Mouse (Mus musculus) mouse embryonic stem cell (cell line): ENCODE measurements around the gene Scamp2.

Experiments used
- in situ Hi-C, 2 experiments: fragments of 300-500 bp; cut with MboI; formaldehyde crosslinking; loops; 1 replicate in 1 of 2; 3 replicates in 1 of 2; pipeline ENCODE4 v1.14.3; 2019 to 2020; ENCODE audit warnings: low sequenced_read_pairs in 2 of 2, low pct_unique_long_range_greater_than_20kb in 1 of 2, mixed read lengths in 1 of 2; ENCODE audit not compliant: unreplicated experiment in 1 of 2

Gene Scamp2

DNA sequence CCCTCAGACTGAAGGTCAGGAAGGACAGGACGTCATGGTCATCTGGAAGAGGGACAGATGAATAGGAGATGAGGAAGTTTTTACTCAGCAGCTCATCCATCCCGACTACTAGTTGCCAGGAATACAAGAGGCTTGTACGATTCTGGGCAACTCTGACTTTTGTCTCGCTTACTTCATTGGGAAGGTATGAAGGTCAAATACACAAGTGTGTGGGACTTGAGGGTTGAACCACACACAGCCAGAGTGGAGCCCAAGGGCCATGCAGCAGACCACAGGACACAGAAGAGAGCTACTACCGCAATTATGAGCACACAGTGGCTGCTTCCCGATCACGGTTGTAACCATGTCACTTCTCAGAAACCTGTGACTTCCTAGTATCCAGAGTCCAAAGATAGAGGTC lies 51.8 kb downstream of the Scamp2 start:
- in situ Hi-C loops = no loop called here

- in situ Hi-C loops = no loop called here
Measured at GRCm38 (mm10) chr9:57613975-57614374, 53.2 kb downstream of the Scamp2 start.

- in situ Hi-C loops = no loop called here
Measured at GRCm38 (mm10) chr9:57614786-57615185, 54.0 kb downstream of the Scamp2 start.

DNA sequence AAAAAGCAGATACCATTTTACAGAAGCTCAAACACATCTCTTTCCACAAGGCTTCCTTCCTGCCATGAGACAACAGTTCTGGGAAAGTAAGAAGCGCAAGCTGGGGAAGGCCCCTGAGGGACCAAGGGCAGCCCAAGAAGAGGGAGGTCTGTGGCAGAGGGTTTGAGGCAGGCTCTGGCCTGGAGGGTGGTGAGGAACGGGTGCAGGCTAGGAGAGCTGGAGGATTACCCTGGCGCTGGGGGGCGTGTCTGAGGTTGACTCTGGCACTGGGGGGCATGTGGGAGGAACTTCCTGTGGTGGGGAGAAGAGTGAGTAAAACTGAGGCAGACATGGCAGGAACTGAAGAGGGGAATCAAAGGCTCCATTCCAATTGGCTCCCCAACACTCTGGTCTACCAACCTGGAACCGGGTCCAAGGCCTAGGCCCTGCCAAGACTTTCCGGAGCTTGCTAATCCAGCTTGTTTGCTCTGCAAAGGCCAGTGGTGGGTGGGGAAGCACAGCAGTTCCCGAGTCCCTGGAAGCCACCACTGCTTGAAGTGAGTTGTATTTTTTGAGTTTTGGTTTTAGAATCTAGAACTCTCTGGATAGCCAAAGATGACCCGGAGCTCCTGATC lies 56.9 kb downstream of the Scamp2 start:
- in situ Hi-C loops = no loop called here

- in situ Hi-C loops = no loop called here
Measured at GRCm38 (mm10) chr9:57618854-57619253, 58.1 kb downstream of the Scamp2 start.

DNA sequence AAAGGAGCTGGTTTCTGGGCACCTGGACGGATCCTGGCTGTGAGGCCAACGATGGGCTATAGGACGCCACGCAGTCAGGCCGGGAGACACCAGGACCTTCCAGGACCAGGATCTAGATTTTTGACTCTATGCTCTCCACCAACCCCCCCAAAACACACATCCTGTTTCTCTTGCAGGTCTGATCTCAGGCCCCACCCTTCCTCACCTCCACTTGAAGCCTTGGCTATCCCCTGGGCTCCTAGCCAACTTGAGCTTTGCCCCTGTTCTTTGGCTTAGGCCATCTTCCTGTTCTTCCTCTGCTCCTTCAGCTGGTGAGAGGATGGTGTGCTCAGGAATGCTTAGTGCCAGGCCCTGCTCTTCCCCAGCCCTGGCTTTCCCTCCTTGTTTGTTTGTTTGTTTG lies 59.9 kb downstream of the Scamp2 start, which contains the start of gene Lman1l:
Gene Lman1l (minus strand): TSS at position 101 of the 400 bp plus-strand sequence.
- in situ Hi-C loops = no loop called here

DNA sequence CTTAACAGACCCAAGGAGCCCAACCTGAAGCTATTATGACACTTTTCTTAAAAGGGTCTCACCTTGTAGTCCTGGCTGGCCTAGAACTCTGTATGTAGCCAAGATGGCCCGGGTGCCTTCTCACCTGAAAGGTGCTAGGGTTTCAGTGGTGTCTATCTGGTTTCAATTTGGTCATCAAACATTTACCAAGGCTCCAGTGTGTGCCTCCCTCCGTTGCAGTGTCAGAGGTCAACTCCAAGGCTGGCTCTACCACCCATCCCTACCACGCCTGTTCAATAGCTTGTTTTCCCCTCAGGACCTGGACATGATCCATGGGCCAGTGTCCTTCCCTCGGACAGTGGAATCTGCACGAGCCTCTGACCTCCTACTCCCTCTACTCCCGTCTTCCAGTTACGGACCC lies 63.6 kb downstream of the Scamp2 start:
- in situ Hi-C loops = no loop called here

DNA sequence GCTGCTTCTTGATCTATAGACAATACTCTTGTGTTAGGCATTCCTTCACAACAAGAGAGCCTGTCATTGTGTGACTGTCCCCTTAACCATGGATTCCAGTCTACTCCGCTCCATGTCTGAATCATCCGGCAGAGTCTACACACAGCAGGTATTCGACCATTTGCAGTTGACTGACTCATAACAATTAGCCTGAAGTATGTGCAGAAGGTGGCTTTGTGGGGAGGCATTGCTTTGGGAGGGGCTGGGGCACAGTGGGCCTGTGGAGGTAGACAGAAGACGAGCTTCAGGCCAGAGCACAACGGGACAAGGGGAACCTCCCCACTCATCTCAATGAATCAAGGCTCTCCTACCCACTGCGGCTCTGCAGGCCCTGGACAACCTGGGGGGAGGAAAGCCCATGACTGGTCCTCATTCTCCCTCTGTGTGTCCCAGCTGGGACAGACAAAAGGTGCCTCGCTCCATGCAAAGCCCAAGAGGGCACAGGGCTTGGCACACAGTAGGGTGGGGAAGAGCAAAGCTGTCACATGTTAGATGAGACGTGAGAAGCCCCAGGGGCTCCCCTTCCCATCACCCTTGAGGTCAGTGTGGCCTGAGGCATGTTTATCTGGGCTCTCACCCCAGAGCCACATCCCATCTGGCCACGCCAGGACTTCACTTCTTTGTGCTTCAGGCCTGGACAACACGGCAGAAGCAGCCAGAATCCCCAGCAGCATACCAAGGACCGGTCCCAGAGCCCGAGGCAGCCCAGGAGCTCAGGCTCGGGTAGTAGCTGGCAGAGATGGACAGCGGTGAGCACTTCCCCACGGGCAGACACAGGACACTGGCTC lies 65.1 kb downstream of the Scamp2 start:
- in situ Hi-C loops = no loop called here

DNA sequence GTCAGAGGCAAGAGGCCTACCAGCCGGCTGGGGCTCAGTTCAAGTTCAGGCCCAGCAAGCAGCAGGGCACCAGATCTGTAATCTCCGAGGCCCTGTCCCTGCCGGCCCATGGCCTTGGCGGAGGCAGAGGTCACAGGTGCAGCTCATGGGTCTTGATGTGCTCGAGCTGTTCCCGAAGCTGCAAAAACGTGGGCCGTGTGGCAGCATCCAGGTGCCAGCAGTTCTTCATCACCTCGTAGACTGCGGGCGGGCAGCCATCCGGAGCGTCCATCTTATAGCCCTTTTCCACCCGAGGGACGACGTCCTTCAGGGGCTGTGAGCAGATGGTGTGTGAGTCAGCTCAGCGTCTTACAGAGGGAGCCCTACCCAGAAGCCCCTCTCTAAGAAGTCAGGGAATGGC lies 66.4 kb downstream of the Scamp2 start:
- in situ Hi-C loops = no loop called here

DNA sequence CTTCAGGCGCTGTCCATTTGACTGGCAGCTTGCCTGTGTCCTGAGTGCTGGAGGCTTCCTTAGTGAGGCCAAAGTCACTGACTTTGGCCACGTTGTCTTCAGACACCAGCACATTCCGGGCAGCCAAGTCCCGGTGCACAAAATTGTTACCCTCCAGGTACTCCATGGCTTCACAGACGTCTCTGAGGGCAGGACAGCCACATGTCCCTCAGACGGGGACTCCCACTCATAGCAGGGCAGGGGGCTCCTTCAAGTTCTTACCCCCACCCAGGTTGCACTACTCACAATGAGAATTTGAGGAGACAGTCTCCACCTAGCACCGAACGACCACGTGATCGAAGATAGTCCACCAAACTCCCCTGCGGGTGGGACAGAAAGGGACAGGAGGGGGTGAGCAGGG lies 67.1 kb downstream of the Scamp2 start:
- in situ Hi-C loops = no loop called here

GRCm38 (mm10) chr9:57628717-57629116 lies 68.0 kb downstream of the Scamp2 start:
- in situ Hi-C loops = no loop called here

DNA sequence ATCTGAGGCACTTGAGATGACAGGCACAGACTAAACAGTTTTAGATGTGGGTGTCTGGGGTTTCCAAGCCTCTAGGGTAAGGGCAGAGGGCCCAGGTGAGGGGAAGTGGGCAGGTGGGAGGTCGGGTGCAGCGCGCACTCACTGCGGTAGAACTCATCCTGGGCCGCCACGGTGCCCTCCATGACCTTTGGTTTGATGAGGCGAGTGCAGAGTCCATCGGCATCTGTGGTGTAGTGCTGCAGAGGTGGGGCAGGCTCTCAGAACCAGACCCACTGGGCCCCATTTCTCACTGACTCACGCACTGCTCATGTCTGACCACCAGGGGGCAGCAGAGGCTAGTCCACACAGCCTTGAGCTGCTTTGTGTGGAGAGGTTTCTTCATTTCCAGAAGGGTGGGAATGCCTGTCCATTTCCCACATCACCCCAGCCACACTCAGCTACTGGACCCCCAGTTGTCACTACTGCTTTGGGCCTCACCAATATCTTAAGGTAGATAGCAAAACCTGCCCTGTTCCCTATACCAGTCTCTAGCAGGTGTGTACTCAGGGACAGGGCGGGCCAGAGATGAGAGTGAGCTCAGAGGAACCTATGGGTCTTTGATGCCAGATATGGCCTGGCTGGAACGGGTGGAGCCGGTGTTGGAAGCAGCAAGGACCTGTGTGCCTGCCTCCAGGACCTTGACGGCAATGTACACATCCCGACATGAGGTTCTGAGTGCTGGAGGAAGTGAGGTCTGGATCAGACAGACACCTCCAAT lies 68.6 kb downstream of the Scamp2 start:
- in situ Hi-C loops = no loop called here

DNA sequence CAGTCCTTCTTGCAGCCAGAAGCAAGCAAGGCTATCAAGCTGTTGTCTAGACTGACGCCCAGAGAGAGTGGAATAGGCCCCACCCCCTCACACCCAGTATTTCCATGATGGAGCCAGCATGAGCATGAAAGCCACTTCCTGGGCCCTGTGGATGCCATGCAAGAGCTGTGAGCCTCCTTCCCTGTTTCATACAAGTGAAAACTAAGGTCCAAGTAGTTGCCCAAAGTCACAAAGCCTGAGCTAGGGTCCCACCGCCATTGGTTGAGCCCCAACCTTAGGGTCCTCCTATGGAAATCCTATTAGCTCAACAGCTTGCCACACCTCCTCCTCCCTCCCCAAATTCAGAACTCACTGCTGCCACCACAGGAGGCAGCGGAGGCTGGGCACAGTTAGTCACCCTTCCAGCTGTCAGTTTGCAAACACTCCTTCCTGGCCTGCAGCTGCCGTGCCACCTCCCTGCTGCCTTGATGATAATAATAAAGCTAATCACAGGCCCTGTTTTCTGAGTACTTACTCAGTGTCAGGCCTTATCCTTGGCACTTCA lies 72.8 kb downstream of the Scamp2 start:
- in situ Hi-C loops = no loop called here

DNA sequence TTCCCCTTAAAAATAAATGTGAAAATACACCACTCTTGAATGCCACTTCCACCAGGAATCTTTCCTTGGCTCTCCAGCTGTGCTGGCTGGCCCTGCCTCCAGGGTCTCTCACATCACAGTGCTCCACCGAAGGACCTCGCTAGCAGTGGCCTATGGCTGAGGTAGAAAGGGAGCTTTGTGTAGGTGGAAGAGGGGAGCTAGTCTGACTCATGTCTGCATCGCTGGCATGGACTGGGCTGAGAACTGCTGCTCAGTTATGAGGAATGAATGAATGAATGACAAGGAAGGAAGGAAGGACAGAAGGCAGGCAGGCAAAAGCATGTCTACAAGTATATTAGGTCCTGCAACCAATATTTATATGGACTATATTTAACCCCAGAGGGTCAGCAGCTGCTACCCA lies 76.5 kb downstream of the Scamp2 start:
- in situ Hi-C loops = no loop called here

- in situ Hi-C loops = no loop called here
Measured at GRCm38 (mm10) chr9:57637741-57638322, 77.1 kb downstream of the Scamp2 start.
